Mouse (Mus musculus): ENCODE measurements around the gene Zfp566. TPM values are rescaled to one million over a fixed set of nuclear protein-coding genes. Genes with fewer than 3 reads are reported as not detected.
"Not testable (repeated sequence)": the region's sequence is repeated elsewhere in the genome, so short reads cannot be mapped to it uniquely, and the experiment has no call there.

Gene Zfp566
- 1 to 10 TPM; 1.8 to 2.8 TPM for total RNA-seq (2021)
- long read RNA-seq, experiment 1, partial matches to known transcripts = 0 of 1 reads
- long read RNA-seq, experiment 1, other reads (novel, unspliced or antisense) = 1 of 1 reads
- long read RNA-seq, experiment 2 = 0 reads

DNA sequence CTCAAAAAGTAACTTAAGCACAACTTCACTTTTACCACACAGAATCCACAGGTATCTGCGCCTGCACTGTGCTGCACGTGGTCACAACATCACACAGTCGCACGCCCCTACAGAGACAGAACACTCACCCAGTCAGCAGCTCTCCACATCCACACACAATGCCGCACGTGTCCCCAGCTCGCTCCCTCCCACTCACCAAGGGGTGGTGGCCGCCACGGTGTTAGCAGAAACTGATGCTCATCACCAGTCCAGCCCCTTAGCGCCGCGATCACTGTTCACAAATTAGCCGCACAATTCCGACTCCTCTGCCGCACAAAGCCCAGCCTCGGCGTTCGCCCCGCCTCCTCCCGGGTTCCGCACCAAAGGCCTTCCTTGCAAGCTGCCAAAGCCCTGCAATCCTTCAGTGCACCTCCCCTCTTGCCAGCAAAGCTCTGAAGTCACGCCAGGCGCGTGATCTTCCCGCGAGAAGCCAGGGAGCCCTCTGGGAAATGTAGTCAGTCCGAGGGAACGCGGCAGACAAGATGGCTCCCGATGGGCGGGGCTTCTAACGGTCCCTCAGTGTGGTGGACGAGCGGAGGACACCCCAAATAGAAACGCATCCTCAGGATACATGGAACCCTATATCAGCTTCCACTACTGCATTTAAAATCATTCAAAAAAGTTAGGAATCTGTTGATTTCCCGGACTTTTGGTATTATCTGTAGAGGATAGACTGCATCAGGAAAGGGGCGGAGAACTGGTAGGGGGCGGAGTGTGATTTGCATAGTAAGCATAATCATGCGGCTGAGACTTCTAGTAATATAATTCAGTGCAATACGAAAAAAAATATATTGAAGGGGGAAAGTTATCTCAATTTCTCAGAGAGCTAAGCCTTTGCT, at the start of gene Zfp566, which contains the start of gene Gm26920:
Zfp566 (minus strand) TSS at position 436 of the 878 bp plus-strand sequence.
Gm26920 (minus strand) TSS at position 319 of the 878 bp plus-strand sequence.
- DNase-seq = peak; percentile 97

DNA sequence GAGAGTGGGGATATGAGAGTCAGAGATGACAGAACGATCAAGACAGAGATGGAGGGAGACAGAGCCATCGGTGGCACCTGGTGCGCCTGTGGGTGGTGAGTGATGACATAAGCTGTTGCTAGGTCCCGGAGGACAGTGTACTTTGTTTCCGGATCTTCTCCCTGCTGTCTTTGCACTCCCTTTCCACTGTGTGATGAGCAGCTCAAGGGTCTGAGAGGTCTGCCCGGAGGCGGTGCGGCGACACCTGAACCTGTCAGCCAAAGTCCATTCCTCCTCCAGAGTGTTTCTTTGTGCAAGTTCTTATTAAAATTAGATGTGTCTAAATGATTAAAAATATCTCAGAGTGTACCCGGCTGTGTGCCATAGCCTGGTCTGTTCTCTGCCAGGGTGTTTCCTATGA, 46.5 kb upstream of the Zfp566 start:
- DNase-seq = no peak

GRCm38 (mm10) chr7:30132396-30132795, 42.1 kb upstream of the Zfp566 start:
- DNase-seq = no peak

DNA sequence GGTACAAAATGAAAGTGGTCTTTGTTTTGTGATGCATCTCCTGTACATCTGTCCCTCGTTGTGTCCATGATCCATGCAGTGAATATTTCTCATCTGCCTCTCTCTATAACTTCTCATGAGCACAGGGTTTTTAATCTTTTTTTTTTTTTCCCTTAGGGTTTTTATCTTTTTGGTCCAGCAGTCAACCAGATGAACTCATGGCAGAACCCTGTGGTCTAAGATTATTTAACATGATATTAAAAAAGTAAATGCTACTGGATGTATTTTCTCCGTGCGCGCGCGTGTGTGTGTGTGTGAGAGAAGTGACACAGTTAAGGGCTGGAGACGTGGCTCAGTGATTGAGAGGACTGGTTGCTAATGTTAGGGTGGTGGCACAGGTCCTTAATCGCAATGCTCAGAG, 39.6 kb upstream of the Zfp566 start:
- DNase-seq = no peak

- no peak for DNase-seq
Observed at GRCm38 (mm10) chr7:30122188-30122530, 31.8 kb upstream of the Zfp566 start.

GRCm38 (mm10) chr7:30121308-30122187, 31.2 kb upstream of the Zfp566 start, which contains the start of gene Zfp382:
Gene Zfp382 (plus strand): TSS chr7:30121942.
- peak; percentile 95 to 96 for DNase-seq

DNA sequence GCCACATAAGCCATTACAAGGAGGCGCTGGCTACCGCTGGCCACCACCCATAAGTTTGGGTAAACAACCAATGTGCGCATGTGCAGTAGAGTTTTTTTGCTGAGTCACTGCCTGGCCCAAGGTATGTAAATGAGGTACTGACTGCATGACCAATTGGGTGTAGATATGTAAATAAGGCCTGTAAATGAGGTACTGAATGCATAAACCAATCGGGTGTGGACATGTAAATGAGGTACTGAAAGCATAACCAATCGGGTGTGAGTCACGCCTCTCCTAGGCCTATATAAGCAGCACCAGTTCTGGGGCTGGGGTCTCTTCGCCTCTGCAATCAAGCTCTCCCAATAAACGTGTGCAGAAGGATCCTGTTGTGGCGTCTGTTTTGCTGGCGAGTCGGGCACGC, 27.6 kb upstream of the Zfp566 start:
- not testable (repeated sequence) for DNase-seq

DNA sequence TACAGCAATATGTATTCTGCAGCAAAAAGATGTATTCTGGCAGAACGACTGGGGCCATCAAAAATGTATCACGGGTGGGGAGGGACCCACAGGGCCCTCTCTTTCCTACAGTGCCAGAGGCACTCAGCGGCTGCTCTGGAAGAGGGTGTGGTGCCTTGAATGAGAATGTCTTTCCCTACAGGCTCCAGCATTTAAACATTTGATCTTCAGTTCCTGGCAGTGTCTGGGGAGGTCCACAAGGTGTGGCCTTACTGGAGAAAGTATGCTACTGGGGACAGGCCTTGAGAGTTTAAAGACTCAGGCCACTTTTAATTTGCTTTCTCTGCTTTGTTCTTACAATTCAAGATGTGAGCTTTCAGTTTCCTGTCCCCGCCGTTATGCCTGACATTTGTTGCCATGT, 25.7 kb upstream of the Zfp566 start:
- DNase-seq = no peak

DNA sequence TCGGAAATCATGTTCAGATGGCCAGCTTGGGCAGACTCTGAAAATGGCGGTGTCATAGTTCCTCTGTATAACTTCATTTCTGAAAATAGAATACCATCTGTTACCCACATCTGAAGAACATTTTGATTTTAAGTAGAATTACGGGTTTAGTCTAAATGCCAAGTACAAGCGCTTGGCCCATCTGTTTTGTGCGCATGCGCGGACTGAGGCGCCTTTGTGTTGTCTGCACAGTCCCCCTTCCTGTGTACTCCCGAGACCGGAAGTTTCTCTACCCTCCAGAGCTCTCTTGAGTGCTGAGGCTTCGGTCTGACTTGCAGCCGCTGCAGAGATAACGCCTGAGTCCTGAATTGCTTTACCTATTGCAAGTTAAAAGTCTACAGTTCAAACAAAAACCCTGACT, 9.0 kb upstream of the Zfp566 start:
- DNase-seq = no peak

DNA sequence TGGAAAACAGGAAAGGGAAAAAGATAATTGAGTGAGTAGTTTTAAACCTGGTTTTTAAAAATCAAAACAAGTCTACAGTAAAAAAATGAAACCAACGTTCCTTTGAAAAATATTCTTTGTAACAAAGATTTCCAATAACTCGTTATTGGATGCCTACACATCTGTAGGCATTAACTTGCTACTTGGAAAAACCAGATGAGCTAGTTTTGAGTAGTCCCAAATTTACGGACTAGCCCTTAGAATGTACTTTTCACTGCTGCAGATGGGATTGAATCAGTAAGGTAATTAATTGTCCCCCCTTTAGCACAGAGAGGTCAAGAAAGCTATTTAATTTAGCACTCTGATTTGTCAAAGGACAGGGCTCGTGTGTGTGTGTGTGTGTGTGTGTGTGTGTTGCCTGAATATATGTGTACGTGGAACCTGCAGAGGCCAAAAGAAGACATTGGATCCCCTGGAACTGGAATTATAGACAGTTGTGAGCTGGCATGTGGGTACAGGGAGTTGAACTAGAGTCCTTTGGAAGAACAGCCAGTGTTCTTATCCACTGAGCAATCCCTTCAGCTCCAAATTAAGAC, 5.3 kb upstream of the Zfp566 start:
- DNase-seq = no peak

- DNase-seq = peak; percentile 92
Observed at GRCm38 (mm10) chr7:30094646-30095429, 4.5 kb upstream of the Zfp566 start, which contains the start of gene Zfp260. Gene Zfp260 (plus strand): TSS chr7:30094777.

- DNase-seq = no peak
Observed at GRCm38 (mm10) chr7:30093918-30094415, 3.6 kb upstream of the Zfp566 start.

- DNase-seq = no peak
Observed at GRCm38 (mm10) chr7:30092666-30093065, 2.3 kb upstream of the Zfp566 start.

DNA sequence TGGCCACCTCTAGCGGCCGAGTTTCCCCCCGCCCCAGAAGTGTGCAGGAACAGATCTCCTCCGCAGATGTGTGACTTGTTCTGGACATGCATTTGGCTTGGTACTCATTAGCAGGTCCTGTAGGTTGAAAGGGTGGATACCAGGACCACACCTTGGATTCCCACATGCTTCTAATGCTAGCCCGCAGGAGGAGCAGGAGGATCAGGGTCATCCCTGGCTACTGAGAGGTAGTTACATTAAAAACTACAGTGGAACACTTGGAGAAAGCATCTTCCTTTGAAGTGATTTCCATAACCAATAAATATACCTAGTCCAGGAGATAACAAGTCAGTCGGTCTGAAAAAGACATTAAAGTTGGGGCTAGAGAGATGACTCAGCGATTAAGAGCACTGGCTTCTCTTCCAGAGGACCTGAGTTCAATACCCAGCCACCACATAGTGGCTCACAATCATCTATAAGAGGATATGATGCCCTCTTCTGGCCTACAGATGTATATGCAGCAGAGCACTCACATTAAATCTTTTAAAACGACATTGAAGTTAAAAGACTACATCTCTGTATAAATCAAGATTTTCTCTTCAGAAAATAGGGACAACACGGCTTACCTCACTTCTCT, 751 bp upstream of the Zfp566 start:
- no peak for DNase-seq

DNA sequence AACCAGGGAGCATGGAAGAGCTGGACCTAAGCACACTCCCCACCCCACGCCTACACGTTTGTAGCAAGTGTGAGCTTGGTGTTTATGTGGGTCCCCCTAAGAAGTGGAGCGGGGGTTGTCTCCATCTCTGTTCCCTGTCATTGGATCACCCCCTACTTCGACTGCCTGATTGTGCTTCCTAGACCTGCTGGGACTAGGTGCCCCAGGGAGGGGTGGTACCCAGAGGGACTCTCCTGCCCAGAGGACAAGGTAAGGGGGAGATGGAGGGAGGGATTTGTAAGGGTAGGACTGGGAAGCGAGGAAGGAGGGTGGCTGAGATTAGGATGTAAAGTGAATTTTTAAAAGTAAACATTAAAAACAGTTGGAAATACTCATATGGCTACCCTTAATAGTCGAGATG, 922 bp downstream of the Zfp566 start:
- no peak for DNase-seq

DNA sequence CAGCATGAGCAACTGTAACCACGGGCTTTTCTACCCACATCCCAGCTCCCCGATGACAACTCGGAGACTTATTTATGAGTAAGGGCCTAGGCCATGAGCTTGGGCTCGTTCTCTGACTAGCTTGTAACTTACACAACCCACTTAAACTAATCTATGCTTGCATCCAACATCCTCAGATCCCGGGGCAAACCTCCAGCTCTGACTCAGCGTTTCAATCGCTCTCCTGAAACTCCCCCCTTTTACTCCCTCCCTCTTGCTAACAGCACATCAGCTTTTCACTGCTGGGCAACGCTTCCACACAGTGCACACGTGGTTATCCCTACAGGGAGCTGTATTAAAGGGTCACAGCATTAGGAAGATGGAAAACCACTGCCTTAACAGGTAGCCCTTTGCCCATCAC, 3.8 kb downstream of the Zfp566 start:
- no peak for DNase-seq

- DNase-seq = peak; percentile 89 to 91
Observed at GRCm38 (mm10) chr7:30072146-30073028, 17.9 kb downstream of the Zfp566 start, which contains the start of gene Zfp82. Gene Zfp82 (minus strand): TSS chr7:30072900.

DNA sequence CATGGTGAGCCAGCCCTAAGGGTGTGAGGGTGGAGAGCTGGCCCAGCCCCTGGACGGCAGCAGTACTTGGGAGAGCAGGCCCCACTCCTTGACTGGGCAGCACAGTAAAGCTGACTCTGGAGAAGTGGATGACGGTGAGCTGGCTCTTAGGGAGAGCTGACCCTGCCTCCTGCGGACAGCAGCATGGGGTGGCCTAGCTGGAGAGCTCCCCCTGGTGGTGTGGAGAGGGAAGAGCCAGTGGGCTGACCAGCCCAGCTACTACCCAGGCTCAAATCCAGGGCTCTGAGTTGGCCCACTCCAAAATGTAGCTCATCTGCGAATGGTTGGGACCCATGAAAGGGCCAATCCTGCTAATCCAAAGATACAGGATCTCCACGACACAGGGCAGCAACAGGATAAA, 25.7 kb downstream of the Zfp566 start:
- DNase-seq = no peak

DNA sequence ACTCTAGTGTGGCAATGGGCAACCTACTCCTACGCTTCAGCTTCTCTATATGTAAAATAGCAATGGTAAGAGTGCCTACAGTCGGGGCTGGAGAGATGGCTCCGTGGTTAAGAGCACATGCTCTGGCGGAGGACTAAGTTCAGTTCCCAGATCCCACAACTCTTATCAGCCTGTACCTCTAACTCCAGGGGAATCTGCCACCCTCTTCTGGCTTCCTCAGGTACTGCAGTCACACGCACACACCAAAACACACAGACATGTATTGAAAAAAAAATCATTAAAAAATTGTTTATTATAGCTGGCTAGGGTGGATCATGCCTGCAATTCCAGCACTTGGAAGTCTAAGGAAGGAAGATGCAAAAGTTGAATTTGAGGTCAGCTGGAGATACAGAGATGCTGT, 27.8 kb downstream of the Zfp566 start:
- peak in 1 of 2 experiments; percentile 6 for DNase-seq

- DNase-seq = no peak
Observed at GRCm38 (mm10) chr7:30060341-30060740, 30.0 kb downstream of the Zfp566 start.
